Mouse (Mus musculus) neural tube, embryonic 11.5 days (tissue): ENCODE measurements at regions not wholly inside any gene's neighbourhood (a gene's known extent, or its start where the extent isn't known, plus 50 kb on each side); places are given as distances from the start of the nearest gene placed in this dataset.

Experiments used
- ATAC-seq: fragments of 200-750 bp; cut with Nextera tagmentation; 2 replicates; pipeline ENCODE4 v1.8.0; 2017; ENCODE audit warnings: moderate number of reproducible peaks, mild to moderate bottlenecking, moderate TSS enrichment, moderate library complexity; ENCODE audit not compliant: insufficient read depth, low FRiP score, low TSS enrichment
- DNase-seq: peaks from one replicate; pipeline ENCODE4 v3.0.0-alpha.2; 2015; ENCODE audit warnings: low spot score
- H3K27ac ChIP-seq: fragments of 300-500 bp; sonication (generic); 2 replicates; pipeline ENCODE4 v1.5.1; 2014; ENCODE audit warnings: low read depth, mild to moderate bottlenecking, low read length
- H3K27me3 ChIP-seq: fragments of 300-500 bp; sonication (generic); 2 replicates; pipeline ENCODE4 v1.6.1; 2014; ENCODE audit warnings: mild to moderate bottlenecking, low read length, mixed read lengths; ENCODE audit not compliant: control insufficient read depth, insufficient read depth
- H3K36me3 ChIP-seq: fragments of 300-500 bp; sonication (generic); 2 replicates; pipeline ENCODE4 v1.6.1; 2014; ENCODE audit warnings: mild to moderate bottlenecking, low read length, moderate library complexity, mixed read lengths; ENCODE audit not compliant: control insufficient read depth, insufficient read depth
- H3K4me1 ChIP-seq: fragments of 300-500 bp; sonication (generic); 2 replicates; pipeline ENCODE4 v1.6.1; 2014; ENCODE audit warnings: low read length, mixed read lengths; ENCODE audit not compliant: control insufficient read depth, insufficient read depth
- H3K4me2 ChIP-seq: fragments of 300-500 bp; sonication (generic); 2 replicates; pipeline ENCODE4 v1.6.1; 2014; ENCODE audit warnings: low read depth, mild to moderate bottlenecking, moderate library complexity
- H3K4me3 ChIP-seq: fragments of 300-500 bp; sonication (generic); 2 replicates; pipeline ENCODE4 v1.5.1; 2014; ENCODE audit warnings: low read depth, low read length
- H3K9ac ChIP-seq: fragments of 300-500 bp; sonication (generic); 2 replicates; pipeline ENCODE4 v1.6.1; 2014; ENCODE audit warnings: mild to moderate bottlenecking, low read length
- H3K9me3 ChIP-seq: fragments of 300-500 bp; sonication (generic); 2 replicates; pipeline ENCODE4 v1.6.1; 2016; ENCODE audit warnings: low read length; ENCODE audit not compliant: control insufficient read depth
- WGBS: fragments of 180-500 bp; shearing (Covaris S2); extraction: QIAGEN DNeasy Blood & Tissue Kit; methylation state at CpG from one replicate; pipeline ENCODE4 v1.1.7; 2014; 5-methylcytosine and 5-hydroxymethylcytosine counted together

DNA sequence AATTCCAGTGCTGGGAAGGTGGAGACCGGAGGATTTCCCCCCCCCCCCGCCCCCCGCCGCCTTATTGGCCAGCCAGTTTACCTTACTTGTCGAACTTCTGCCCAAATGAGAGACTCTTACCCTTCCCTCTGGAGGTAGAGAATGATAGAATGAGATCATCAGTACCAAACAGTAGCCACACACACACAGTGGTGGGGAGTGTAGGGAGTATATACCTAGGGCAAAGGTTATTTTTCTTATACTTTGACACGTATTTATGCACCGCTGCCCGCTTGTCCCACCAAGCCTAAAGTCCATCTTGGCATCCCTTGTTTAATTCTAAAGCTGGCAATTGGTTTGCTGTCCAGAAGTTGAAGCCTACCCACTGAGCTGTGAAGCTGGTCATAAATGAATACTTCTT is 213.6 kb upstream of the Jag1 start:
- Histone ChIP-seq H3K9me3 (no peaks in the 10 kb centered on the region), H3K27ac (no peak overlapping the region), H3K4me3 (no peak overlapping the region), H3K4me2 (no peak overlapping the region), H3K36me3 (no peaks in the 10 kb centered on the region), H3K4me1 (no peaks in the 10 kb centered on the region), H3K27me3 (no peaks in the 10 kb centered on the region), H3K9ac (no peak overlapping the region)
- WGBS, result 94% methylated on average over 8 of the region's 8 CpGs
- DNase-seq (no peak), ATAC-seq (no peak)

DNA sequence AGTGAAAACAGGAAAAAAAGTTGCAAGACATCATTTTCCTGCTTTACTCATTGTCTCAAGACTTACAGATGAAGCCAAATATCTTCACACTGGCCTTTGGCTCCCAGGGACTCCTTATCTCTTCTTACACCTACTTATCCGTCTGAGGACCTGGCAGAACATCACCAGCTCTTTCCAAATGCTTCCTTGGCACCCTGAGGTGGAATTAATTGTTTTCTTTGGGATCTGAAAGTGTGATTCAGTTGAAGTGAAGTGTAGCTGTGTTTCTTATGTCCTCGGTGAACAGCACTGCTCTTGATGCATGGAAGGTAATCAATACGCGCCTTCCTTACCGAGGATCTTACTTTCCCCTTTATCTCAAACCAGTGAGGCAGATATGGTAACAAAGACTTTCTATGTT is 207.0 kb upstream of the Jag1 start:
- 83% methylated on average over 5 of the region's 5 CpGs for WGBS
- no peaks in the 10 kb centered on the region for H3K4me1 ChIP-seq
- no peak overlapping the region for H3K4me3 ChIP-seq
- H3K9me3 ChIP-seq, result no peaks in the 10 kb centered on the region
- DNase-seq (no peak), ATAC-seq (no peak)
- no peaks in the 10 kb centered on the region for H3K27me3 ChIP-seq
- H3K27ac ChIP-seq, result no peak overlapping the region
- no peaks in the 10 kb centered on the region for H3K36me3 ChIP-seq
- H3K4me2 ChIP-seq, result no peak overlapping the region
- no peak overlapping the region for H3K9ac ChIP-seq

DNA sequence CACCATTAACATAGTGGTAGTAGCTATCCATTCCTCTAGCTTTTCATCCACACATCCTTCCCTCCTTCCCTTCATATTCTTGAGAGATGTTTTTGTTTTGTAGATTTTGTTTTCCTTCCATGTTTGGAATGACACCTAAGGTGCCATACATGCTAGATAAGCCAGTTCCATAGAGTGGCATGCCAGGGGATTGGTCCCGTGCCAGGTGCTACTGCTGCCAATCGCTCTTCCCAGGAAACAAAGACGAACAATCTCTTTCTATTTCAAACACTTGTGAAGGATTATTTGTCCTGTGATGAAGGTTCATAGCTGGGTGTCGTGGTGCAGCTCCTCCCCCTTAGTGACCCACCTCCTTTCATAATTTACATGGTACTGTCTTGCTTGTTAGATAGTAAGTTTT is 194.1 kb upstream of the Jag1 start:
- Histone ChIP-seq H3K4me3 (no peak overlapping the region), H3K9me3 (no peaks in the 10 kb centered on the region), H3K27ac (no peak overlapping the region), H3K36me3 (no peaks in the 10 kb centered on the region), H3K4me2 (no peak overlapping the region), H3K27me3 (no peaks in the 10 kb centered on the region), H3K9ac (no peak overlapping the region), H3K4me1 (no peaks in the 10 kb centered on the region)
- 88% methylated on average over 4 of the region's 4 CpGs for WGBS
- DNase-seq (no peak), ATAC-seq (no peak)

GRCm38 (mm10) chr2:137308116-137308515 is 191.7 kb upstream of the Jag1 start:
- WGBS, result 86% methylated on average over 9 of the region's 9 CpGs
- Histone ChIP-seq H3K4me1 (no peaks in the 10 kb centered on the region), H3K4me2 (no peak overlapping the region), H3K27me3 (no peaks in the 10 kb centered on the region), H3K9me3 (no peaks in the 10 kb centered on the region), H3K9ac (no peak overlapping the region), H3K36me3 (no peaks in the 10 kb centered on the region), H3K27ac (no peak overlapping the region), H3K4me3 (no peak overlapping the region)
- ATAC-seq (no peak), DNase-seq (no peak)

GRCm38 (mm10) chr2:137301474-137302267 is 185.2 kb upstream of the Jag1 start:
- no peak overlapping the region for H3K9ac ChIP-seq
- no peaks in the 10 kb centered on the region for H3K36me3 ChIP-seq
- no peak overlapping the region for H3K4me3 ChIP-seq
- ATAC-seq (no peak), DNase-seq (no peak)
- WGBS, result 76% methylated on average over 4 of the region's 4 CpGs
- no peak overlapping the region for H3K4me2 ChIP-seq
- H3K9me3 ChIP-seq, result no peaks in the 10 kb centered on the region
- no peak overlapping the region for H3K27ac ChIP-seq
- no peaks in the 10 kb centered on the region for H3K4me1 ChIP-seq
- no peaks in the 10 kb centered on the region for H3K27me3 ChIP-seq

DNA sequence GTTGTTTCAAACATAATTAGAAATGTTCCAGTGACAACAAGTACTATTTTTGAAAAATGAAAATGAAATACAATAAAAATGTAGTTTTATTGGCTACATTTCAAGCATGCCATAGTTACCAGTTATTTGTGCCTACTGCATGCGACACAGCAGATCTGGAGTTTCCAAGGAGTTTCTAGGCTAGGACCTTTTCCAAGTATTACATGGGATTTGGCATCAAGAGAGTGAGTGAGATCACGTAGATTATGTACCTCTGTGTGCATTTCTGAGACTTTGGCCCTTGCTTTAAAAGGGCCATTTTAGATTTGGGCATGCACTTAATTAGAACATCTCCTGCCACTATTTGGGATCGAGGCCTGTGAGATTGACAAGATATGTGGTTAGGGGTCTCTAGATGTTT is 172.8 kb upstream of the Jag1 start:
- H3K4me3 ChIP-seq, result no peak overlapping the region
- no peak overlapping the region for H3K4me2 ChIP-seq
- no peaks in the 10 kb centered on the region for H3K27me3 ChIP-seq
- ATAC-seq, result no peak
- H3K27ac ChIP-seq, result no peak overlapping the region
- H3K36me3 ChIP-seq, result no peaks in the 10 kb centered on the region
- no peaks in the 10 kb centered on the region for H3K4me1 ChIP-seq
- no peak for DNase-seq
- H3K9me3 ChIP-seq, result no peaks in the 10 kb centered on the region
- WGBS, result 87% methylated on average over 3 of the region's 3 CpGs
- H3K9ac ChIP-seq, result no peak overlapping the region

GRCm38 (mm10) chr2:137271575-137272180 is 155.2 kb upstream of the Jag1 start:
- 76% methylated on average over 5 of the region's 5 CpGs for WGBS
- no peak; the same call in 1 of the 2 replicates for ATAC-seq

DNA sequence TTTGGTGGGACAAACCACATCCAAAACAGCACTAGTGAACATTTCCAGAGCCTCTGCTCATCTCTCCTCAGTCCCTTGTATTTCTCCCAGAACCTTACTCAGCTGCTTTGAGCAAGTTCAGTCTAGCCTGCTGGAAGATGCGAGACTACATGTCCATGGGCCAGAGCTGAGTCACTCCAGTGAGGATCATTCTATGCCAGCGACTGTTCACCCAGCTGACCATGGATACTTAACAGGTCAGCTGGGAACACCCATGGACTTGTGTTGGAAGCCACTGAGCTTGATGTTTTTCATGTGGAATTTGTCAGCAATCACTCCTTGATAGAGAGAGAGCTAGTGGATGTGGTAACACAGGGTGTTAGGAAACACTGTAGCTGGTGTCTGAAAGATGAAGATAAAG is 146.5 kb upstream of the Jag1 start:
- no peak overlapping the region for H3K4me3 ChIP-seq
- H3K4me2 ChIP-seq, result no peak overlapping the region
- H3K4me1 ChIP-seq, result no peaks in the 10 kb centered on the region
- WGBS, result 80% methylated on average over 2 of the region's 2 CpGs
- H3K36me3 ChIP-seq, result no peaks in the 10 kb centered on the region
- H3K9ac ChIP-seq, result no peak overlapping the region
- no peaks in the 10 kb centered on the region for H3K27me3 ChIP-seq
- ATAC-seq, result no peak
- H3K9me3 ChIP-seq, result no peaks in the 10 kb centered on the region
- no peak for DNase-seq
- no peak overlapping the region for H3K27ac ChIP-seq

More at GRCm38 (mm10) chr2:137271575-137272180, 155.2 kb upstream of the Jag1 start:
- Histone ChIP-seq H3K4me3 (no peak overlapping the region), H3K9ac (no peak overlapping the region), H3K27me3 (no peaks in the 10 kb centered on the region), H3K36me3 (no peaks in the 10 kb centered on the region), H3K4me1 (no peaks in the 10 kb centered on the region), H3K27ac (no peak overlapping the region), H3K9me3 (no peaks in the 10 kb centered on the region), H3K4me2 (no peak overlapping the region)
- no peak for DNase-seq

DNA sequence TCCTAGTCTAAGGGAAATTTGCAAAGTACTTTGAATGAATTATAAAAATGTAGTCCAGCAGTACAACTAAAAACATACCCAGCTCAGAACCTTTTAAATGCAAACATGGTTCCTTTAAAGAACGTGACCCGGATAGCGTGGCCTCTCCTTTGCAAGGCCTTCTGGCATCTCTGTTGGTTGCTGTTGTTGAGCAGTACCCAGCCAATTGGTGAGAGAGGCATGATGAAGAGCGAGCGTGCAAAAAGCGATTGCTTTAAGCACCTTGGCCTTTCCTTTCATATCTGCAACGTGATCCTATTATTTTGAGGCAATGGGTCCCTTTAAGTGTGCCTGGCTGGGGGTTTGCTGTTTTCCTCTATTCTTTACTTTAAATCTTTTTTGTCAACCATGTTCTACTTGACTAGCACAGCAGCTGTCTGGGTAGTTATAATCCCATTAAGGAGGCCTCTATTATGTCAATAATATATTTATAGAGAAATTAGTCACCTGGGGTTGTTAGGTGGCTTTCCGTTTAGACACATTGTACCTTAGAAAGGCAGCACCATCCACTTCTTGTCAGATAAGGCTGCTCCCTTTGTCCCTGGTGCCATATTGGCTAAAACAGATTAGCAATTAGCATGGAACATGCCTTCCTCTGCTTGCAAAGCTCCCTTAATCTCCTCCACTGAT is 141.5 kb upstream of the Jag1 start:
- ATAC-seq (no peak), DNase-seq (no peak)
- Histone ChIP-seq H3K4me3 (no peak overlapping the region), H3K27me3 (no peaks in the 10 kb centered on the region), H3K4me2 (no peak overlapping the region), H3K27ac (no peak overlapping the region), H3K9ac (no peak overlapping the region), H3K36me3 (no peaks in the 10 kb centered on the region), H3K4me1 (no peaks in the 10 kb centered on the region), H3K9me3 (no peaks in the 10 kb centered on the region)
- WGBS, result 92% methylated on average over 8 of the region's 8 CpGs
